Mouse (Mus musculus) cerebellum, adult 2 months (tissue): ENCODE data around the gene Gm20479. TPM values are rescaled to one million over a fixed set of nuclear protein-coding genes. Genes with fewer than 3 reads are reported as not detected.

Source experiments
- DNase-seq, 2 experiments: peaks; one replicate each; pipeline ENCODE4 v3.0.0; 2021
- H3K27ac ChIP-seq: fragments of 200-500 bp; 2 replicates; pipeline ENCODE4 v1.5.1; 2012; ENCODE audit warnings: low read length, control low read depth, inconsistent platforms; ENCODE audit not compliant: insufficient read depth
- H3K27me3 ChIP-seq: fragments of 200-500 bp; 2 replicates; pipeline ENCODE4 v1.6.1; 2012; ENCODE audit warnings: inconsistent platforms, mild to moderate bottlenecking, low read length, moderate library complexity; ENCODE audit not compliant: control insufficient read depth, insufficient read depth
- H3K4me1 ChIP-seq: fragments of 200-500 bp; 2 replicates; pipeline ENCODE4 v1.6.1; 2011; ENCODE audit warnings: low read length; ENCODE audit not compliant: control insufficient read depth, insufficient read depth
- H3K4me3 ChIP-seq: fragments of 200-500 bp; replicated peaks from 2 replicates; pipeline ENCODE3; 2011; ENCODE audit warnings: mild to moderate bottlenecking, low read depth, low read length, control low read depth; ENCODE audit not compliant: insufficient read depth
- CTCF ChIP-seq: fragments of 200-500 bp; IDR thresholded peaks from 2 replicates; pipeline ENCODE4 v1.5.1; 2011; ENCODE audit warnings: low read depth, mild to moderate bottlenecking, control low read depth, low read length, moderate library complexity, borderline replicate concordance; ENCODE audit not compliant: insufficient read depth
- POLR2A ChIP-seq: fragments of 200-500 bp; IDR thresholded peaks from 2 replicates; pipeline ENCODE4 v1.6.1; 2011; ENCODE audit warnings: low read length, control low read depth, borderline replicate concordance; ENCODE audit not compliant: insufficient read depth
- WGBS: fragments of 180-500 bp; shearing (Covaris S2); methylation state at CpG from one replicate; pipeline ENCODE4 v1.1.7; 2018; 5-methylcytosine and 5-hydroxymethylcytosine counted together
- polyA plus RNA-seq: library from polyadenylated mRNA; depleted of rRNA; stranded (reverse); fragments of >200 nt; gene quantifications from 2 replicates; pipeline ENCODE4 v1.2.3, GENCODE M21; 2012

The Gm20479 gene
- polyA plus RNA-seq, 1 experiment, result not detected

- peak; percentile 84 to 93 for DNase-seq
- Histone ChIP-seq H3K4me1 (peaks cover 3% of the 10 kb centered on the region; the same call in 1 of the 2 replicates), H3K27me3 (peaks cover 8% of the 10 kb centered on the region; the same call in 1 of the 2 replicates), H3K4me3 (peak overlapping the region; percentile 32), H3K27ac (no peak overlapping the region)
- 2% methylated on average over 47 of the region's 47 CpGs for WGBS
- no peak for TF ChIP-seq POLR2A
- TF ChIP-seq CTCF, result peak; percentile 99
Observed at GRCm38 (mm10) chr7:27335928-27336823, 21.0 kb downstream of the Gm20479 start.

- TF ChIP-seq CTCF, result no peak
- no peak for TF ChIP-seq POLR2A
- DNase-seq, result no peak
- 62% methylated on average over 15 of the region's 15 CpGs for WGBS
- no peak overlapping the region for H3K27ac ChIP-seq
- H3K27me3 ChIP-seq, result peaks cover 8% of the 10 kb centered on the region; the same call in 1 of the 2 replicates
- H3K4me3 ChIP-seq, result no peak overlapping the region
- H3K4me1 ChIP-seq, result peaks cover 6% of the 10 kb centered on the region; the same call in 1 of the 2 replicates
Observed at GRCm38 (mm10) chr7:27335011-27335720, 22.1 kb downstream of the Gm20479 start.

- Histone ChIP-seq H3K27ac (no peak overlapping the region), H3K27me3 (peaks cover 8% of the 10 kb centered on the region; the same call in 1 of the 2 replicates), H3K4me3 (no peak overlapping the region), H3K4me1 (peaks cover 10% of the 10 kb centered on the region)
- no peak for DNase-seq
- 6% methylated on average over 32 of the region's 32 CpGs for WGBS
- TF ChIP-seq POLR2A (no peak), CTCF (no peak)
Observed at GRCm38 (mm10) chr7:27334405-27334911, 22.8 kb downstream of the Gm20479 start.

GRCm38 (mm10) chr7:27333316-27333941, 23.8 kb downstream of the Gm20479 start:
- H3K27me3 ChIP-seq, result peaks cover 8% of the 10 kb centered on the region; the same call in 1 of the 2 replicates
- peaks cover 10% of the 10 kb centered on the region for H3K4me1 ChIP-seq
- no peak overlapping the region for H3K27ac ChIP-seq
- no peak for TF ChIP-seq CTCF
- no peak for TF ChIP-seq POLR2A
- H3K4me3 ChIP-seq, result no peak overlapping the region
- DNase-seq, result no peak
- WGBS, result under 1% methylated on average over 50 of the region's 77 CpGs

- peak; percentile 62 to 76 for DNase-seq
- WGBS, result 2% methylated on average over 39 of the region's 39 CpGs
- no peak for TF ChIP-seq POLR2A
- peak; percentile 65 for TF ChIP-seq CTCF
- no peak overlapping the region for H3K27ac ChIP-seq
- H3K4me3 ChIP-seq, result peak overlapping the region; percentile 12
- H3K27me3 ChIP-seq, result peaks cover 8% of the 10 kb centered on the region; the same call in 1 of the 2 replicates
- H3K4me1 ChIP-seq, result peaks cover 10% of the 10 kb centered on the region
Observed at GRCm38 (mm10) chr7:27332353-27333199, 24.6 kb downstream of the Gm20479 start.

GRCm38 (mm10) chr7:27331854-27332253, 25.4 kb downstream of the Gm20479 start:
- Histone ChIP-seq H3K4me3 (peak overlapping the region; percentile 12), H3K27me3 (peaks cover 8% of the 10 kb centered on the region; the same call in 1 of the 2 replicates), H3K4me1 (peaks cover 10% of the 10 kb centered on the region), H3K27ac (no peak overlapping the region)
- no peak for TF ChIP-seq POLR2A
- TF ChIP-seq CTCF, result no peak
- no peak for DNase-seq
- 7% methylated on average over 8 of the region's 8 CpGs for WGBS
